Mouse (Mus musculus): ENCODE measurements around the gene Fcgr2b.
"Not testable (repeated sequence)": the region's sequence is repeated elsewhere in the genome, so short reads cannot be mapped to it uniquely, and the experiment has no call there.

Gene Fcgr2b

GRCm38 (mm10) chr1:170976447-170976846 is at the start of gene Fcgr2b:
Gene Fcgr2b (minus strand): TSS chr1:170976547.
- DNase-seq (ENCODE audit: low spot score in 2 of 2) = no peak

- no peak for DNase-seq (ENCODE audit: low spot score in 2 of 2)
Observed at GRCm38 (mm10) chr1:171019311-171019950, 43.1 kb upstream of the Fcgr2b start.

DNA sequence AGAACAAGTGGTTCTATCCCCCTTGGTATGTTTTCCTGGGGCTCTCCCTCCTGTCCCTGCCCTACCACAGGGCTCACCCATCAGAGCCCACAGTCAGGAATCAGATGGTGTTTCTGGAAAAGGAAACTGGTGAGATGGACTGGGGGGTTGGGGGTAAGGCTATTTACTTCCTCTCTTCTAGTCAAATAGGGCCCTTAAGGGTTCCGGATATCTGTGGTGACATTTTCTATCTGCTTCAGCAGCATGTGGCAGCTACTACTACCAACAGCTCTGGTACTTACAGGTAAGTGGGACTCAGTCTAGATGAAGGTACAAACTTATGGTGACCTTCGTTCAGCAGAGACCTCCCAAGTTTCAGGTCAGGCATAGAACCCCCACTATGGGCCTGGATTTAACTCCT is 42.4 kb upstream of the Fcgr2b start, which contains the start of gene Fcgr4:
Fcgr4 (plus strand) TSS at position 184 of the 400 bp plus-strand sequence.
- DNase-seq (ENCODE audit: low spot score in 2 of 2) = no peak

DNA sequence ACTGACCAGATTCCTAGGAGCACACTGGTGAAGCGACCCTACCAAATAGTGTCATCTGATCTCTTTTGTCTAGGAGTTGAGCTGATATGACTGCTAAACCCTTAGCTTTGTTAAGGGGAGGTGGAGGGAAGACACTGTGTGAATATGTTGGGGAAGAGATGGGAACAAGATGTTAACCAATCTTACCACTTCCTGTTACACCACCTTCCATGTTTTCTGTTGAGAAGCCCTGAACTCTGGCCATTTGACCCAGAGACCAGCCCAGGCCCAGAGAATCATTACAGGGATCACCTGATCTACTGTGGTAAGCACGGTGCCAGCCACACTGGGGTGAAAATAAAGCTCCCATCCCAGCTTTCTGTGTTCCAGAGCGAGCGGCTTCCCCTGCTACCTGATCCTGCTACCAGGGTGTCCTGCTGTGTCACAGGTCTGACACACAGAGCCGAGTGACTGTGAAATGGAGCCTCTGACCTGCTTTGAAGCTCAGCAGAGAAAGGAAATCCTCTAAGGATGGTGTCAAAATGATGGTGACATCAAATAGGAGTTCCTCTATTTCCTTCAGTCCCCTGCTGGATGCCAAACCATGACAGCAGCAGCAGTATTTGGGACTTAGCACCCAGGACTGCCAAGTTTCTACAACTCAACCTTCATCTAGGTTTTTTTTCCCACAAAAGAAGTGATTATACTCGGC is 41.3 kb upstream of the Fcgr2b start:
- no peak for DNase-seq (ENCODE audit: low spot score in 2 of 2)

DNA sequence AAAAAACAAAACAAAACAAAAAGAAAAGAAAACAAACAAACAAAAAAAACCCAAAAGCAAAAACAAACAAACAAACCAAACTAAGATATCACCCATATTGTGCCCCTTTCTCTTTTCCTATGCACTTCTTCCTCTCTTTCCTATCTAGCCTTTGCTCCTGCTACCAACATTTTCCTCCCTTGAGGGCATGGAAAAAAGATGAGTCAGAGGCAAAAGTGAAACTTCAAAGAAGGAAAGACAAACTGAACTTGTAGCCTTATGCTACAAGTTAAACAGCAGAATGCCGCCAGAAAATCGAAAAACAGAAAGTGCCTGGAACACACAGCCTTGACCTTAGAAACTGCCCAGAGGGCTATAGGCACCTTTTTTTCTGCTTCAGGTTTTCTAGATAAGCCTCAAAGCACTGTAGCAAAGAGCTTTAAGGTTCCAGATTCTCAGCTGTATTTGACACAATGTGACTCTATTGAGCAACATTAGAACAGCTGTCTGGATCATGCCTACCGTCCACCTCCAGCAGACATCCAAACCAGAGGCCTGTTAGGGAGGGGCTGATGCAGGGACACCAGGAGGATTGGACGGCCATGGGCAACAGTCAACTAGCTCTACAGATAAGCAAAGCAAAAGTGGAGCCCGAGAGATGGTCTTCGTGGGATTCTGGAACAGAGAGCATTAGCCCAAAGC is 40.5 kb upstream of the Fcgr2b start:
- no peak for DNase-seq (ENCODE audit: low spot score in 2 of 2)

DNA sequence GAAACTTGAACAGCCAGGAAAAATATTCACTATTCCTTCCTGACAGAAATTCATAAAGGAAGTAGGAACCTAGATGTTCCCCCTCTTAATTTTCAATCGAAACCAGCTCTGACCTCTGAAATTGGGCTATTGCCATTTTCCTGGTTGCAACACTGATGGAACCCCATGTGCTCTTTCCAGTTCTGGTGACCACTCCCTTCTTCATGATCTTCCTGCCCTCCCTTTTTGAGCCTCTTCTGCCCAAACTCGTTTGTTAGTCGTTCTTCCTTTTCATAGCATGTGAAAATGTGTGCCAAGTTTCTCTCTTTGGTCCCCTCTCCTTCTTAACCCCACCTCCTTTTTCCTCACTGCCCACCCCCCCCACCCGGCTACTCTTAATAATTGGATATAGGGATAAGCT is 35.4 kb upstream of the Fcgr2b start:
- DNase-seq (ENCODE audit: low spot score in 2 of 2) = no peak

GRCm38 (mm10) chr1:171006905-171007304 is 30.6 kb upstream of the Fcgr2b start:
- peak in 1 of 2 experiments; percentile 31 for DNase-seq (ENCODE audit: low spot score in 2 of 2)

GRCm38 (mm10) chr1:171006335-171006734 is 30.0 kb upstream of the Fcgr2b start:
- DNase-seq (ENCODE audit: low spot score in 2 of 2) = no peak

GRCm38 (mm10) chr1:171005586-171005985 is 29.2 kb upstream of the Fcgr2b start:
- DNase-seq (ENCODE audit: low spot score in 2 of 2) = no peak

DNA sequence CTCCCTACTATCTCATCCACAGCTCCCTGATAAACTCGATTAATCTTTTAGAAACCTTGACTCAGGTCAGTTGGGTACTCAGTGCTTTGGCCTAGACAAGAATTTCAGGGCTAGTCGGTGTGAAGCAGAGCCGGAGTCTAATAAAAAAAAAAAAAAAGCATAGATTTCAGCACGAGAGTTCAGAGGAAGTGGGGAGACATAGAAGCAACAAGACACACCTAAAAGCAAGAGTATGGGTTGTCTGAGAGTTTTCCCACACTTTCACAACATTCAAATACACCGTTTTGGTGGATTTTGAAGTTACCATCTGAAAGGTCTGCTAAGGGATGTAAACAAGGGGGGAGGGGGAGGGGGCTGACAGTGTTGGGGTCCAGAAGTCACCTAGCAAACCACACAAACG is 28.7 kb upstream of the Fcgr2b start:
- DNase-seq (ENCODE audit: low spot score in 2 of 2) = no peak

DNA sequence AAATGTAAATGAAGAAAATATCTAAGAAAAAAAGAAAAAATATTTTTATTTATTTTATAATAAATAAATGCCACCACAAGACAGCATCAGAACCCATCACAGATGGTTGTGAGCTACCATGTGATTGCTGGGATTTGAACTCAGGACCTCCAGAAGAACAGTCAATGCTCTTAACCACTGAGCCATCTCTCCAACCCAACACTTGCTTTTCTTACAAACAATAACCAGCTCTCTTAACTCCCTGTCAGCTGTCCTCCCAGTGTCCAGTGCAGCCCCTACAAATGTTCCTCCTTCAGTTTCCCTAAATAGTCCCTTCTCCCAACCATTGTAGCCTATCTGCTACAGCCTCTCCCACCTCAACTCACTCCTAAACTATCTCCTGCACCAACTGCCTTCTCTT is 23.5 kb upstream of the Fcgr2b start:
- DNase-seq (ENCODE audit: low spot score in 2 of 2) = no peak

- peak in 1 of 2 experiments; percentile 10 for DNase-seq (ENCODE audit: low spot score in 2 of 2)
Observed at GRCm38 (mm10) chr1:170997756-170998655, 21.7 kb upstream of the Fcgr2b start.

DNA sequence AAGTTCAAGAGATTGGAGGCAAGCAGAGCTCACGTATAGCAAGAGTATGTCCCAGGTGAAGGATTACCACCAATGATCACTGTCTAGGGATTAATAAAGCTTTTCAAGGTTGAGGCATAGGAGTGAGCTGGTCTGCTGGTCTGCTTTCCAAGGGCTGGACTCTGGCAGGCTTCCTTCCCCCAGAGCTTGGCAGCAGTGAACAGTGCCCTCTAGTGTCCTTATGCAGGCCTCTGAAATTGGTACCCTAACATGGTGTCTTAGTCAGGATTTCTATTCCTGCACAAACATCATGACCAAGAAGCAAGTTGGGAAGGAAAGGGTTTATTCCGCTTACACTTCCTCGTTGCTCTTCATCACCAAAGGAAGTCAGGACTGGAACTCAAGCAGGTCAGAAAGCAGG is 20.4 kb upstream of the Fcgr2b start:
- DNase-seq (ENCODE audit: low spot score in 2 of 2) = peak; percentile 28 to 44

DNA sequence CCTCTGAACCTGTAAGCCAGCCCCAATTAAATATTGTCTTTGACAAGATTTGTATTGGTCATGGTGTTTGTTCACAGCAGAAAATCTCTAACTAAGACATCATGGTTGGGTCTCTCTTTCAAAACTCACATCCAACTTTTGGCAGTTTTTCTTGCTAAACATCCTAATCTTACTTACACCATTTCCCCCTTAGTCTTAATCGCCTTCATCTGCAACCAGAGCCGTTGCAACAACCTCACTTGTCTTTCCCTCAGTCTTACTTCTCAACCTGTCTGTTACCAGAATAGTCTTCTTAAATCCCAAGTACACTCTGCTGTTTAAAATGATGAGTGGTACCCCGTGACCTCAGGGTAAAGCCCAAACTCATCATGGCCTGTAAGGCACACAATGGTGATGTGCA is 19.7 kb upstream of the Fcgr2b start:
- no peak for DNase-seq (ENCODE audit: low spot score in 2 of 2)

GRCm38 (mm10) chr1:170992550-170992949 is 16.2 kb upstream of the Fcgr2b start:
- peak in 1 of 2 experiments; percentile 23 for DNase-seq (ENCODE audit: low spot score in 2 of 2)

DNA sequence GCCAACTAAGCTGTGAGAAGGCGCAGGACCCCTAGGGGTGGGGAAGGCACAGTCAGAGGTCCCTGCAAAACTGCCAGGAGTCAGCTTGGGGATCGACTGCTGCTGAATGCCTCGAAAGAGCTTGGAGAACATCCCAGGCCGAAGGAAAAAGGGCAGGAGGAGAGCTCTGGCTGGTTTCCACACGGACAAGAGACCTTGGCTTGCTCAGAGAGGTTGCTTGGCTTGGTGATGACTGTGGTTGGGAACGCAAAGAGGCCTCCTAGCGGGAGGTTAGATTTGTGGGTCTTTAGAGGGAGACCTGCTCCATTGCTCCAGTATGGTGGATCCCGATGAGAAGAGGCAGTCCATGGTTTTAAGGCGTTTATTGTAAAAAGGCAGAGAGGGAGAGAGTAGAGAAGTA is 13.3 kb upstream of the Fcgr2b start:
- DNase-seq (ENCODE audit: low spot score in 2 of 2) = no peak

DNA sequence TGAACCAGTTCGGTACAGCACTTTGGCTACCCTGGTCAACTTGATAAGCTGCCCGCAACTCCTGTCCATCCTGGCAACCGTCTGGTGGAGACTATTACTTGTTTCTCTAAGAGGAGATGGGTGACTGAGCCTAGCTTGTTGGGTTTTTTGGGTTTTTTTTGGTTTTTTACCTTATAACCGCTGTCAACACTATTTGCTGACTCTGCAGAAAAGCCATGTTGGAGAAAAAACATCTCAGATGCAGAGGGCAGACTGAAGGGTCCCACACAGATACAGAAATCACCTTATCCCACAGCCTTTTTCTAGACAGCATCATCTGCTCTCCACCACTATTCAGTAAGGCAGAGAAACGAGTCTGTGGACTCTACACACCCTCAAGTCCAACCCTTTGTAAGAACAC is 9.5 kb upstream of the Fcgr2b start:
- no peak for DNase-seq (ENCODE audit: low spot score in 2 of 2)

- no peak for DNase-seq (ENCODE audit: low spot score in 2 of 2)
Observed at GRCm38 (mm10) chr1:170985092-170985491, 8.7 kb upstream of the Fcgr2b start.

DNA sequence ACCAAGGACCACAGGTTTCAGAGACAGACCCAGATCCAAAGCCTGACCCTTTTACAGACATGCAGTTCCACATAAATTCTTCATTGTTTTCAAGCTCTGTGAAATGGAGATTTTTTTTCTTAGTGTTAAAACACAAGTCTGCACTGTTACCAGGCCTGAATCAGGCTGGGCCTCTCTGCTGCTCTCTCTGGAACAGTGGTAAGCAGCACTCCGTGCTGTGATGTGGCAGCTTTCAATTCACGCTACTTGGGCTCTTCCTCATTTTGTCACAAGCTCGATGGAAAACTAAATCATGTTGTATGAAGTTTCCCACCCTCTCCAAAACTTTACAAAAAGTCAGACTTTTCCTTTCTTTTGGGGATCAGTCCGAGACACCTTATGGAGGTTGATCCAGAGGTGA is 6.7 kb upstream of the Fcgr2b start:
- DNase-seq (ENCODE audit: low spot score in 2 of 2) = no peak

- no peak for DNase-seq (ENCODE audit: low spot score in 2 of 2)
Observed at GRCm38 (mm10) chr1:170982301-170982700, 6.0 kb upstream of the Fcgr2b start.

- DNase-seq (ENCODE audit: low spot score in 2 of 2) = not testable (repeated sequence)
Observed at GRCm38 (mm10) chr1:170981679-170982078, 5.3 kb upstream of the Fcgr2b start.

GRCm38 (mm10) chr1:170978601-170979000 is 2.3 kb upstream of the Fcgr2b start:
- no peak for DNase-seq (ENCODE audit: low spot score in 2 of 2)

Data from spleen, postnatal 14 days (tissue).